Mouse (Mus musculus) gastrocnemius, adult 18-20 months (tissue): Measurements from ENCODE around the gene Cyp4a32. TPM values are rescaled to one million over a fixed set of nuclear protein-coding genes. Genes with fewer than 3 reads are reported as not detected.
"Not testable (repeated sequence)": the region's sequence is repeated elsewhere in the genome, so short reads cannot be mapped to it uniquely, and the experiment has no call there.

Source experiments
- DNase-seq: peaks from one replicate; pipeline ENCODE4 v3.0.0; 2021; ENCODE audit warnings: low spot score
- total RNA-seq, 2 experiments: library from RNA; stranded (reverse); gene quantifications; 2 replicates each; pipeline ENCODE4 v1.2.3; 2021

Cyp4a32 gene
- total RNA-seq, 2 experiments from 2014 or later, result not detected

DNA sequence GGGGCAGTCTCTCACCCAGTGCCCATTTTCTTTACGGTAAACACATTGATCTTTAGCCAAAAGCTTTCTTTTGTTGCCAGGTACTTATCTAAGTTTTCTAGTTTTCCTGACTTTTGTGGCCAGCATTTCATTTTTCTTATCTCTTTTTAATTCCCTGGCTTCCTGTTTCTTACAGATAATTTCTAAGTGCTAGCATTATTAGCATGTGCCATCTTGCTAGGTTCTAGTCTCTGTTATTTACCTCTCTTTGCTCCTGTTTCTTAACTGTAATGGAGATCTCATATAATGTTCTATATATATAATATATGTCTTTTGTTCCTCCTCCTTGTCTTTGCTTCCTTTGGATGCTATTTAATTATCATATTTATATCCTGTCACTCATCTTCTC, 55.8 kb downstream of the Cyp4a32 start:
- DNase-seq, result not testable (repeated sequence)

DNA sequence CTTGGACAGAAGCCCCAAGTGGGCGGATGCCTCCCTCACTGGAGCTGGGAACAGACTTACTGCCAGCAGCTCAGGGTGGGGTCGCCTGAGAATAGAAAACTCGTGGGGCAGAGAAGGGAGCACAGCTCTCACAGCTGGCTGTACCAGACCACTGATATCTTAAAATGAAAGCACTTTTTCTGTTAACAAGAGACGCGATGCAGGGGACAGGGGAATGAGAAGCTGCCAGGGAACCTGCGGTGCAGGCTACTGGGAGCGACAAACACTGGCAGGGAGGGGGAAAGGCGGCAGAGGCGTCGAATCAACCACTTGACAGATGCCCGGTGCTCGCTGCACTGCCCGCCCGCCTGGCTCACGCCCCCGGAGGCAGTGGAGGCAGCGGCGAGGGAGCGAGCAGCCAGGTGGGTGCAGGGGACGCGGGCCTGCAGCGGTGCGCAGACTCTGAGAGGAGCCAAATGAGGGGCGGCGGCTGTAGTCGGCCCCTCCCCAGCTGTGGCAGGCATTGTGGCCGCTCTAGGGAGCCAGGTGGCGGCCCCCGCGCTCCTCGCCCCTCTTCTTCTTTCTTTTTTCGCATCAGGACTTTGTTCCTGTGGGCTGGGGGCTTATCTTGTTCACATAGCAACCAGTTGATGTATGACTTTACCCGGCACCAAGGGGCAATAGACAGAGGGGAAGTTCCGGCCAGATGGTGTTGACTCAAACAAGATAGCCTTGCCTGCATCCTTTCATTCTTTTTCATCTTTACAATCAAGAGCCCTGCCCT, 56.5 kb downstream of the Cyp4a32 start:
- no peak for DNase-seq

DNA sequence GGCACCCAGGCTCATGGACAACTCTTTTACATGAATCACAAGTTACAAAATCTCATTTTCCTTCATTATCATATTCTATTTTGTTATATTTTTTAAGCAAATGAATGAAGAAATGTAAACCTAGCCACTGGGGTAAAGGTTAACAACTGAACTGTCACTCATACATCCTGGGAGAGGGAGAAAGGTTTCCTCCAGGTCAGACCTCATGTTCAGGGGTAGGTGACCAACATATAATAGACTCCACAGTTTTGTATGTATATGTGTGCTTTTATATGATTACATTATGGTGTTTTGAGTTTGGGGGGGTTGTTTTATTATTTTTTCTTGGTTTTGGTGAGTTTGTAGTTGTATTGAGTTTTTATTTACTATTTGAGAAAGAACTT, 57.1 kb downstream of the Cyp4a32 start:
- no peak for DNase-seq

DNA sequence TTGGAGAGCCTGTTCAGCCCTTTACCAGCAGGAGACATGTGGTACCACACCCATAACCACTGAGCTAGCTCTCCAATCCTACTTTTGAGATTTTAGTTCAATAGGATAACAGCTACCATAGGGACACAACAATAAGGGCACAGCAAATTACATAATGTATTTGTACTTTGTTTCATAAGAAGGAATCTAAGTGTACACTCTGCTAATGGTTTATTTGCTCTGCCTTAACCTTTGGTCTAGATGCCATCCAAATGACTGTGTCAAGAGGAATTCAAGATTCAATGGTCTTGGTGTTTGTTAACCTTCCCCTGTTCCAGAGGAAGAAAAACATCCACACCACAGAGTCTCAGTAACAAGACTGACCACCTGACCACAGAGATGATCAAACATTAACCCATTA, 58.4 kb downstream of the Cyp4a32 start:
- DNase-seq, result no peak

Other genes starting within 250 kb of the Cyp4a32 start
- not detected for gene Cyp4a12b, start 189.3 kb upstream of the Cyp4a32 start, total RNA-seq
- not detected for gene Cyp4a30b, start 148.4 kb upstream of the Cyp4a32 start, total RNA-seq
- gene Cyp4a14, start 104.8 kb upstream of the Cyp4a32 start, total RNA-seq, result under 1 TPM in 1 of 2 experiments, not detected in 1; 0.12 TPM
- under 1 TPM in 1 of 2 experiments, not detected in 1; 0.19 TPM for gene Cyp4a10, start 82.7 kb upstream of the Cyp4a32 start, total RNA-seq
- gene Cyp4a31, start 37.3 kb upstream of the Cyp4a32 start, total RNA-seq, result under 1 TPM in 1 of 2 experiments, not detected in 1; 0.09 TPM
- gene Cyp4b1, start 46.8 kb downstream of the Cyp4a32 start, total RNA-seq, result 1 to 10 TPM; 4.1 to 4.9 TPM
- gene Efcab14, start 136.8 kb downstream of the Cyp4a32 start, total RNA-seq, result 10 to 100 TPM; 46.2 to 49.5 TPM
- 1 to 10 TPM; 2.8 to 4.0 TPM for gene Tex38, start 180.0 kb downstream of the Cyp4a32 start, total RNA-seq
- 10 to 100 TPM; 56.9 to 58.7 TPM for gene Atpaf1, start 183.8 kb downstream of the Cyp4a32 start, total RNA-seq
- gene Mob3c, start 227.1 kb downstream of the Cyp4a32 start, total RNA-seq, result 1 to 10 TPM; 2.1 to 2.2 TPM
- gene Mknk1, start 238.2 kb downstream of the Cyp4a32 start, total RNA-seq, result 10 to 100 TPM; 21.8 to 26.1 TPM